Mouse (Mus musculus) gastrocnemius, postnatal 36 days (tissue): ENCODE measurements at regions not wholly inside any gene's neighbourhood (a gene's known extent, or its start where the extent isn't known, plus 50 kb on each side); places are given as distances from the start of the nearest gene placed in this dataset.

Source experiments
- microRNA-seq, 2 experiments: library from miRNA; unstranded; fragments of <30 nt; microRNA quantifications; one replicate each; pipeline ENCODE4 v1.2.0; 2021

Small RNA genes in the stretch of these regions (microRNA-seq; reads per million reads assigned to microRNA genes)
- gene Gm26190, result 0 reads per million in 2 experiments
